Mouse (Mus musculus) urinary bladder, postnatal 10 days (tissue): ENCODE results near the gene Lamb3.

Source experiments
- DNase-seq: peaks from one replicate; pipeline ENCODE4 v3.0.0; 2022; ENCODE audit warnings: low spot score

Gene Lamb3

GRCm38 (mm10) chr1:193316358-193316750, 108.9 kb downstream of the Lamb3 start:
- no peak for DNase-seq

DNA sequence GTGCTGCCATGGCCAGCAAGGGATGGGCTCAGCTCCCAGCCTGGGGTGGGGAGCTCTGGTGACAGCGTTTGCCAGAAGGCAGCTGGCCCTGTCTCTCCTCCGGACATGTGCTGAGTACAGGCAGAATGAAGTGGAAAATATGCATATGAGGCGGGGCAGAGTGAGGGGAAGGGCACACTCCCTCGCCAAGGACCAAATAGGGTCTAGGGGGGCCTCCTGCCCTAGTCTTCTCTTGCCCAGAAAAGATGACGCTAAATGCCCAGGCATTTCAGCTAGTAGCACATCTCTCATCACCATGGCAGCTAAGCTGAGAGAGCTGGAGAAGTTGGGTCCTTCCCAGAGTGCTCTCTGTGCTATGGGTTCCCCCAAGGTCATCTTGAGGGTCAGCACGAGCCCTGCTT, 109.7 kb downstream of the Lamb3 start:
- DNase-seq, result no peak

GRCm38 (mm10) chr1:193319721-193320120, 112.2 kb downstream of the Lamb3 start:
- DNase-seq, result no peak

DNA sequence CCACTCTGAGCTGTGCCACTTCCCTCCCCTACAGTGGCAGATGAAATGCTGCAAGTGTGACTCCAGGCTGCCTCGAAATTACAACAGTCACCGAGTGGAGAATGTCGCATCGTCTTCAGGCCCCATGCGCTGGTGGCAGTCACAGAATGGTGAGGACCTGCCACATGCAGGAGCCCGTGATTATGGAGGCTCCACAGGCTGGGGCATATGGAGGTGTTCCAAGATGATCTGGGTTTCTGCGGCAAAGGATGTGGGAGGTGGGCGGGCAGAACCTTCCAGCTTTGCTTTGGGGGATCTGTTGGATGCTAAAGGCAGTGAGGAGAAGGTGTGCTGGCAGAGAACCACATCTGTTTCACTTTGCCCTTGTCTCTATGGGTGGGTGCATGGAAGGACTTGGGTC, 112.9 kb downstream of the Lamb3 start:
- DNase-seq, result no peak

DNA sequence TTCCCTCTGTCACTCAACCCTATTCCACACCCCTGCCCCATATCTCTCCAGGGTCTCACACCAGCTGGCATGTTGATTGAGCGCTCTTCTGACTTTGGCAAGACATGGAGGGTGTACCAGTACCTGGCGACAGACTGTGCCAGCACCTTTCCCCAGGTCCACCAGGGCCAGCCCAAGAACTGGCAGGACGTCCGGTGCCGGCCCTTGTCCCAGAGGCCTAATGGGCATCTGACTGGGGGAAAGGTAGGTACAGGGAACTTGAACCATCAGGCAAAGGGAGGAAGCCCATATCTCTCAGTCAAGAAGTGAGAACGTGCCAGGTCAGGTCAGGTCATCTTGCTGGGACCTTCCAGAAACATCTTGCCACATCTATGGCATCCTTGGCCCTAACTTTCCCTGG, 116.2 kb downstream of the Lamb3 start:
- DNase-seq, result no peak

- no peak for DNase-seq
Measured at GRCm38 (mm10) chr1:193324224-193324623, 116.7 kb downstream of the Lamb3 start.

GRCm38 (mm10) chr1:193325891-193326290, 118.4 kb downstream of the Lamb3 start:
- DNase-seq, result no peak

DNA sequence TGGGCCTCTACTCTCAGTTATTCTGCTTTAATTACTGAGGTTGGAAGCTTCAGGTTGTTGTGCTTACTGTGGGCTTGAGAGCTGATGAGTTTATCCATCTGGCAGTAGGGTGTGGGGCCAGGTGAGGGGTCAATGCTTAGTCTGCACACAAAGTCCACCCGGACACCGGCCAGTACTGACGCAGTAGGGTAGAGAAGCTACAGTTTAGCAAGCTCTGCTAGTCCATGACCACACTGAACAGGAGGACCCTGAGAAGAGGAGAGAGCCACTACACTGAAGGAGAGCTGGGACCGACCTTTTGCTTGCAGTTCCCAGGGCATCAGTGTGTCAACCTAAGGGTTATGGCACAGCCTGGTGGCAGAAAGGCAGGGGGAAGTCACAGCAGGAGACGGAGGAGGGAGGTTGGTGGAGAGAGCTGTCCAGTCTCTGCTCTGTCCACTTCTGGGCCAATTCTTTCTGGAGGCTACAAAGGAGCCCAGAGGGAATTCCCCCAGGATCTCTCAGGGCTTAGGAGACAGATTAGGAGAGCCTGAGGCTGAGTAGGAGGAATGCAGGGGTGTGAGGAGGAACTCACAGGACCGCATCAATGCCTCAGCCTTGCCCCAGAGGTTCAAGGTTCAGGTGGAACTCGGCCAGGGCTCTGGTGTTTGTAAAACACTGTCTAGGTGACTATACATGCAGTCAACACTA, 119.1 kb downstream of the Lamb3 start:
- no peak for DNase-seq

GRCm38 (mm10) chr1:193327216-193327615, 119.7 kb downstream of the Lamb3 start:
- DNase-seq, result no peak

GRCm38 (mm10) chr1:193327686-193328085, 120.2 kb downstream of the Lamb3 start:
- DNase-seq, result no peak

DNA sequence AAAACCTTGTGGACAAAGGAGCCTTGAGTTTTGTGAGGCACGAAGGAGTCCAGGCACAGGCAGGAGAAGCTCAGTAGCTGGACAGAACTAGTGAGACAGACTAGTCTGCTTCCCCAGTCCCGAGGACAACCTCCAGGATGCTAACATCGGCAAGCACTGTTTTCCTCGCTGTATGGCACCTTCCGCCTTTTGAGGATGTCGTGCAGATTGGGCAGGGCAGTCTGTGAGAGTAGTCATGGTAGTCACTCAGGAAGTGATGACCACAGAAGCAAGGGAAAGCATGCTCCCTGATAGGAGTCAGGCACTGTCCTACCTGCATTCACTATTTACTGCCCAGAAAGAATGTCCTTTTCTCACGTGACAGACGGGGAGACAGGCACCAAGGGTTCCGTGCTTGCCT, 122.1 kb downstream of the Lamb3 start:
- DNase-seq, result no peak

- no peak for DNase-seq
Measured at GRCm38 (mm10) chr1:193330172-193330571, 122.7 kb downstream of the Lamb3 start.

- no peak for DNase-seq
Measured at GRCm38 (mm10) chr1:193330626-193331025, 123.1 kb downstream of the Lamb3 start.

DNA sequence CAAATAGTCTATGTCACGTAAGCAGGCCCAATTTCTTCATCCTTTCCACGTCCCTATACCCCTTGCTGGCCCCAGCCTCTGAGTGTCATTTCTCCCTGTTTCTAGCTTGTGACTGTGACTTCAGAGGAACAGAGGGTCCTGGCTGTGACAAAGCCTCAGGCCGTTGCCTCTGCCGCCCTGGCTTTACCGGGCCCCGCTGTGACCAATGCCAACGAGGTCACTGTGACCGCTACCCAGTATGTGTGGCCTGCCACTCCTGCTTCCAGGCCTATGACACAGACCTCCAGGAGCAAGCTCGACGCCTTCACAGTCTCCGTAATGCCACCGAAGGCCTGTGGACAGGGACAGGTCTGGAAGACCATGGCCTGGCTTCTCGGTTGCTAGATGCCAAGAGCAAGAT, 124.5 kb downstream of the Lamb3 start:
- DNase-seq, result no peak

- DNase-seq, result no peak
Measured at GRCm38 (mm10) chr1:193332671-193333070, 125.2 kb downstream of the Lamb3 start.

GRCm38 (mm10) chr1:193333776-193334175, 126.3 kb downstream of the Lamb3 start:
- DNase-seq, result no peak

DNA sequence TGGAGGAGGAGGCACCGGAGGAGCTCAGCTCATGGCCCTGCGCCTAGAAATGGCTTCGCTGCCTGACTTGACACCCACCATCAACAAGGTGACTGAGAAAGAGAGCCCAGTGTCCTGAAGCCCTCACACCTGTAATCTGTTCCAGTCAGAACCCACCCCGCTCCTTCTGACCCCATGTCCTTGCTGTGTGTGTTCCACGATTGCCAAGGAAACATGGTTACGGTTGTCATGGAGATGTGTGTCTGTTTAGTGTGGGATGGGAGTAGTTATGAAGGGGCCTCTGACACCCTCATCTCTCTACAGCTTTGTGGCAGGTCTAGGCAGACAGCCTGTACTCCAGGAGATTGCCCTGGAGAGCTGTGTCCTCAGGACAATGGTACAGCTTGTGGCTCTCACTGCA, 127.0 kb downstream of the Lamb3 start:
- DNase-seq, result no peak

DNA sequence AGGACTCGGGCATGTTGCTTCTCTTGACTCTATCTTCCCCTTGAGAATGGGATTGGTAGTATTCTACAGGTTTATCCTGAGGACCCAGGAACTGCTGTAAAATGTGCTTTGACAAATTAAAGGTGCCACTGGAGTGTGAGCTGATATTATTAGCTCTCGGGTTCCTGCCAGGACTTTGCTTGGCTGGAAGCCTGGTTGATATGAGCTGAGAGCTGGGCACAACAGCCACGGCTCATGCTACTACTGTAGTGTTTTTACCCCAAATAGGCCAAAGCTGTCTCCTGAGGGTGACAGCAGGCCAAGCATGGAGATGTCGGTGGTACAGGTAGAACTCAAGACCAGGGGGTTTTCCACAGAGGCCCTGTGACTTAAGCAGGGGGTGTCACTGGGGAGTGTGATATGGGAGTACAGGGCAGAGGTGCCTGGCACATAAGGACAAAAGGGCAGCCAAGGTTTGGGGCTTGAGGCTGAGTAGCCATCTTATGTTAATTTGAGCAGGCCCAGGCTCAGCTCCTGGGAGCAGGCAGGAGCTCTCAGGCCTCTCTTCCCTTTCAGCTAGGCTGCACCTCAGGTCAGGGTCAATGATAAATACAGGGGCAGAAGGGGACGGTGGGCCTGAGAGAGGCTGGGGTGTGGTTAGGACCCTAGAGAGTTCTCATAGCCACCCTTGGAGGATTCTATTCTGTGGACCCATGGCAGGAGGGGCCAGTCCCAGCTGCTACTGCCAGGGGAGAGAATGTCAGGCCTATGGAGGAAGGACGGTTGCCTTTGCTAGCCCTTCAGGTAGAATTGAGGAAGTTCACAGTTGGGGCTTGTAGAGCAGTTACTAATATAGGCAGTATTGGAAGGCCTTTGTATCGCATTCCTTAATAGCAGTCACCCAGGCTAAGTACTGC, 128.9 kb downstream of the Lamb3 start:
- DNase-seq, result no peak

GRCm38 (mm10) chr1:193337018-193337321, 129.5 kb downstream of the Lamb3 start:
- DNase-seq, result no peak

DNA sequence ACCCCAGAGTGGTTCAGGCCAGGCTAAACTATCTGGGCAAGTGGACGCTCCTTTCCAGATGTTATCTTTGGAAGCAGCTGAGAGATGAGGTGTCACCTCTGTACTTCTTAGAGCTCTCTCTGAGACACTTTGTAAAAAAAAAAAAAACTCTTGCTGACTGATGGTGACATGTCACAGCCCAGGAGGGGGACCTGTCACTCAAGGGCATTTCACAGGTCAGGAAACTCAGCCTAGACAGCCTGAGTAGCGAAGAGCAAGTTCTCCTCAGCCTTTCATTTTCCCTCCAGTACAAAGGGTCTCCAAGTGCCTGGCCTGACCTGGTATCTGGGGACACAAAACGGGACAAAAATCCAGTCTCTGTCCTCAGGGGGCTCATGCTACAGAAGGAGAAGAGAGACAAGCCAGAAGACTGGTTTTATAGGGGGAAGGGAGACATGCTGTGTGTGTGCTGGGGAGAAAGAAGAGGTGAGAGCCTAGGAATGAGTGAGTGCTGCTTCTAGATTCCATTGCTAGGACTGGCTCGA, 130.3 kb downstream of the Lamb3 start:
- DNase-seq, result no peak

DNA sequence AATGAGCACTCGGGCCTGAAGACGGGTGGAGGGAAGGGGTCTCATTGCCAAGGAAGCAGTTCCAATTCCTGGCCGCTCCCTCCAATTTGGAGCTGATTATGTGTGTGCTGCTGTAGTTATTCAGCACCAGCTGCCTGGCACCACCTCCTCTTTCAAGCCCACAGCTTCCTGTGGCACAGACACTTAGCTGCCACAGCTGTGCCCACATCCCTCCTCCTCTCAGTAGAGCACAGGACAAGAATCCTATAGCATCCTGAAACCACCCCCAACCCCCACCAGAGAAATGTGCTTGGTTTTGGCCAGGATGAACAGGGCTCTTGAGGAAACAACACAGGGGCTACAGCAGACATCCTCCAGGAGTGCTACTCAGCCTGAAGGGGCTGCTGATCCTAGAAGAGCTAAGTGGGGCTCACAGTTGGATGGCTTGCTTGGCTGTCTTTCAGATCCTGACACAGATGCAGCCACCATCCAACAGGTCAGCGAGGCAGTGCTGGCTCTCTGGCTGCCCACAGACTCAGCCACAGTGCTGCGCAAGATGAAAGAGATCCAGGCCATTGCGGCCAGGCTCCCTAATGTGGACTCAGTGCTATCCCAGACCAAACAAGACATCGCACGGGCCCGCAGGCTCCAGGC, 131.0 kb downstream of the Lamb3 start:
- no peak for DNase-seq

- no peak for DNase-seq
Measured at GRCm38 (mm10) chr1:193342198-193342946, 134.9 kb downstream of the Lamb3 start.
